Mouse (Mus musculus) hindbrain, embryonic 15.5 days (tissue): ENCODE data around the gene Efcab2. TPM values are rescaled to one million over a fixed set of nuclear protein-coding genes. Genes with fewer than 3 reads are reported as not detected.

Source experiments
- ATAC-seq: fragments of 200-750 bp; cut with Nextera tagmentation; 2 replicates; pipeline ENCODE4 v1.8.0; 2017; ENCODE audit warnings: low read depth, moderate number of reproducible peaks, moderate TSS enrichment; ENCODE audit not compliant: low FRiP score
- H3K27ac ChIP-seq: fragments of 300-500 bp; sonication (generic); replicated peaks from 2 replicates; pipeline ENCODE4 v1.5.1; 2015; ENCODE audit warnings: mild to moderate bottlenecking, inconsistent platforms
- H3K27me3 ChIP-seq: fragments of 300-500 bp; sonication (generic); 2 replicates; pipeline ENCODE4 v1.6.1; 2015; ENCODE audit warnings: control low read depth, inconsistent platforms
- H3K36me3 ChIP-seq: fragments of 300-500 bp; sonication (generic); 2 replicates; pipeline ENCODE4 v1.6.1; 2015; ENCODE audit warnings: control low read depth, inconsistent platforms
- H3K4me1 ChIP-seq: fragments of 300-500 bp; sonication (generic); replicated peaks from 2 replicates; pipeline ENCODE4 v1.6.1; 2015; ENCODE audit warnings: control low read depth, inconsistent platforms
- H3K4me2 ChIP-seq: fragments of 300-500 bp; sonication (generic); 2 replicates; pipeline ENCODE4 v1.6.1; 2015; ENCODE audit warnings: moderate library complexity, mild to moderate bottlenecking, inconsistent platforms
- H3K4me3 ChIP-seq: fragments of 300-500 bp; sonication (generic); 2 replicates; pipeline ENCODE4 v1.5.1; 2015; ENCODE audit warnings: mild to moderate bottlenecking, inconsistent platforms
- H3K9ac ChIP-seq: fragments of 300-500 bp; sonication (generic); 2 replicates; pipeline ENCODE4 v1.6.1; 2015; ENCODE audit warnings: inconsistent platforms
- H3K9me3 ChIP-seq: fragments of 300-500 bp; sonication (generic); 2 replicates; pipeline ENCODE4 v1.6.1; 2016; ENCODE audit warnings: control low read depth, inconsistent platforms
- WGBS: fragments of 180-500 bp; shearing (Covaris S2); methylation state at CpG from one replicate; pipeline ENCODE4 v1.1.7; 2015; 5-methylcytosine and 5-hydroxymethylcytosine counted together
- microRNA-seq: library from miRNA; unstranded; fragments of <30 nt; microRNA quantifications from one replicate; pipeline ENCODE4, GENCODE M21; 2016
- polyA plus RNA-seq: library from polyadenylated mRNA; unstranded; fragments of >200 nt; fragmentation: Nextera tagmentation; extraction: Ambion mirVana; gene quantifications from 2 replicates; pipeline ENCODE4 v1.2.1, GENCODE M21; 2015

Efcab2 gene
- polyA plus RNA-seq, 1 experiment from 2014 or later, result 11.2 TPM

GRCm38 (mm10) chr1:178528431-178529351, 122.8 kb downstream of the Efcab2 start, which contains the start of gene Kif26b:
Gene Kif26b (plus strand): TSS chr1:178529125.
- under 1% methylated on average over 88 of the region's 92 CpGs for WGBS
- H3K4me2 ChIP-seq, result peak within 1 kb of the TSS; percentile 97
- H3K4me1 ChIP-seq, result peaks cover 26% of the 10 kb centered on the region; the same call in 1 of the 2 replicates
- H3K27ac ChIP-seq, result peak within 1 kb of the TSS; percentile 96
- ATAC-seq, result peak; percentile 51
- peak within 1 kb of the TSS; percentile 56 for H3K4me3 ChIP-seq
- no peaks in the 10 kb centered on the region for H3K9me3 ChIP-seq
- H3K9ac ChIP-seq, result peak within 1 kb of the TSS; percentile 72
- H3K36me3 ChIP-seq, result no peaks in the 10 kb centered on the region
- H3K27me3 ChIP-seq, result no peaks in the 10 kb centered on the region

- Histone ChIP-seq H3K4me1 (peaks cover 30% of the 10 kb centered on the region; the same call in 1 of the 2 replicates), H3K4me2 (peak overlapping the region; percentile 97), H3K27ac (peak overlapping the region; percentile 96), H3K27me3 (no peaks in the 10 kb centered on the region), H3K9ac (peak overlapping the region; percentile 72), H3K36me3 (no peaks in the 10 kb centered on the region), H3K4me3 (peak overlapping the region; percentile 56), H3K9me3 (no peaks in the 10 kb centered on the region)
- ATAC-seq, result no peak
- under 1% methylated on average over 36 of the region's 38 CpGs for WGBS
These were observed 123.8 kb downstream of the Efcab2 start for GRCm38 (mm10) chr1:178529512-178530300.

- peak overlapping the region; percentile 56 for H3K4me3 ChIP-seq
- H3K9me3 ChIP-seq, result no peaks in the 10 kb centered on the region
- peak overlapping the region; percentile 96 for H3K27ac ChIP-seq
- peak overlapping the region; percentile 97 for H3K4me2 ChIP-seq
- peaks cover 30% of the 10 kb centered on the region; the same call in 1 of the 2 replicates for H3K4me1 ChIP-seq
- no peaks in the 10 kb centered on the region; the same call in 1 of the 2 replicates for H3K36me3 ChIP-seq
- no peaks in the 10 kb centered on the region for H3K27me3 ChIP-seq
- WGBS, result under 1% methylated on average over 54 of the region's 62 CpGs
- H3K9ac ChIP-seq, result peak overlapping the region; percentile 72
- ATAC-seq, result peak; percentile 40
These were observed 124.6 kb downstream of the Efcab2 start for GRCm38 (mm10) chr1:178530301-178531078.

Small RNA genes within 50 kb of the gene (microRNA-seq; reads per million reads assigned to microRNA genes)
- not detected for gene Gm27458

Other genes with a start within 250 kb of the Efcab2 start
- 20.3 and 23.5 TPM in 2 replicates for gene Desi2, start 218.7 kb upstream of the Efcab2 start, polyA plus RNA-seq
- gene Cox20, start 87.0 kb upstream of the Efcab2 start, polyA plus RNA-seq, result 110 and 131 TPM in 2 replicates
- 278 and 287 TPM in 2 replicates for gene Hnrnpu, start 68.3 kb upstream of the Efcab2 start, polyA plus RNA-seq
- 10.8 and 11.8 TPM in 2 replicates for gene Kif26b, start 123.0 kb downstream of the Efcab2 start, polyA plus RNA-seq